Mouse (Mus musculus) activated CD4-positive, CD25-positive, alpha-beta regulatory T cell, adult 4 months (primary cell): ENCODE results near the gene Obp2a. TPM values are rescaled to one million over a fixed set of nuclear protein-coding genes. Genes with fewer than 3 reads are reported as not detected.
A peak's percentile ranks its signal among the peaks of the same experiment; 100 is the strongest.
"Not testable (repeated sequence)": the region's sequence is repeated elsewhere in the genome, so short reads cannot be mapped to it uniquely, and the experiment has no call there.

ENCODE experiments used
- ATAC-seq: one replicate; pipeline ENCODE4 v1.8.0; 2017
- polyA plus RNA-seq, 2 experiments: library from polyadenylated mRNA; unstranded; fragments of 100-300 nt; shearing (Covaris generic); gene quantifications; one replicate each; pipeline ENCODE4 v1.2.1; 2017

The Obp2a gene
- polyA plus RNA-seq: not detected

GRCm38 (mm10) chr2:25699743-25700142 lies at the start of gene Obp2a:
Gene Obp2a (plus strand): TSS chr2:25700043.
- ATAC-seq: not testable (repeated sequence)

- no peak for ATAC-seq
Observed at GRCm38 (mm10) chr2:25652902-25653301, 46.9 kb upstream of the Obp2a start, which contains the start of gene Lcn8. Gene Lcn8 (plus strand): TSS chr2:25653120.

- no peak for ATAC-seq
Observed at GRCm38 (mm10) chr2:25654502-25654901, 45.3 kb upstream of the Obp2a start.

- ATAC-seq: no peak
Observed at GRCm38 (mm10) chr2:25656691-25657090, 43.2 kb upstream of the Obp2a start.

- no peak for ATAC-seq
Observed at GRCm38 (mm10) chr2:25657246-25657645, 42.6 kb upstream of the Obp2a start.

GRCm38 (mm10) chr2:25657652-25658051 lies 42.2 kb upstream of the Obp2a start, which contains the start of gene Lcn5:
Gene Lcn5 (plus strand): TSS chr2:25657952.
- no peak for ATAC-seq

- ATAC-seq: no peak
Observed at GRCm38 (mm10) chr2:25660279-25660678, 39.6 kb upstream of the Obp2a start.

GRCm38 (mm10) chr2:25661245-25661970 lies 38.4 kb upstream of the Obp2a start:
- no peak for ATAC-seq

GRCm38 (mm10) chr2:25663511-25663910 lies 36.3 kb upstream of the Obp2a start:
- peak; percentile 40 for ATAC-seq

GRCm38 (mm10) chr2:25664125-25664524 lies 35.7 kb upstream of the Obp2a start:
- no peak for ATAC-seq

GRCm38 (mm10) chr2:25666516-25666915 lies 33.3 kb upstream of the Obp2a start:
- ATAC-seq: peak; percentile 49

GRCm38 (mm10) chr2:25676486-25676885 lies 23.4 kb upstream of the Obp2a start, which contains the start of gene Lcn6:
Gene Lcn6 (plus strand): TSS chr2:25676786.
- no peak for ATAC-seq

- no peak for ATAC-seq
Observed at GRCm38 (mm10) chr2:25679559-25679958, 20.3 kb upstream of the Obp2a start.

GRCm38 (mm10) chr2:25682426-25682825 lies 17.4 kb upstream of the Obp2a start, which contains the start of gene Lcn10:
Gene Lcn10 (plus strand): TSS chr2:25682726.
- no peak for ATAC-seq

- no peak for ATAC-seq
Observed at GRCm38 (mm10) chr2:25686941-25687340, 12.9 kb upstream of the Obp2a start.

GRCm38 (mm10) chr2:25694605-25695004 lies 5.2 kb upstream of the Obp2a start:
- ATAC-seq: no peak

- no peak for ATAC-seq
Observed at GRCm38 (mm10) chr2:25696951-25697350, 2.9 kb upstream of the Obp2a start.

- no peak for ATAC-seq
Observed at GRCm38 (mm10) chr2:25698696-25699095, 1.1 kb upstream of the Obp2a start.

GRCm38 (mm10) chr2:25701001-25701400 lies 1.2 kb downstream of the Obp2a start:
- ATAC-seq: no peak

GRCm38 (mm10) chr2:25703706-25704105 lies 3.9 kb downstream of the Obp2a start:
- no peak for ATAC-seq

- peak; percentile 90 for ATAC-seq
Observed at GRCm38 (mm10) chr2:25706643-25707481, 7.0 kb downstream of the Obp2a start, which contains the start of gene Bmyc. Gene Bmyc (plus strand): TSS chr2:25706739.

GRCm38 (mm10) chr2:25708121-25708520 lies 8.3 kb downstream of the Obp2a start:
- ATAC-seq: peak; percentile 38

- not testable (repeated sequence) for ATAC-seq
Observed at GRCm38 (mm10) chr2:25709056-25709455, 9.2 kb downstream of the Obp2a start.
